Mouse (Mus musculus): ENCODE data around the gene Rab31.

Rab31 gene

GRCm38 (mm10) chr17:65703527-65704391 lies 68.8 kb downstream of the Rab31 start:
- no peak for DNase-seq (ENCODE audit: low read depth)

- DNase-seq (ENCODE audit: low read depth): no peak
Measured at GRCm38 (mm10) chr17:65701797-65702566, 70.6 kb downstream of the Rab31 start.

GRCm38 (mm10) chr17:65701356-65701755 lies 71.2 kb downstream of the Rab31 start:
- no peak for DNase-seq (ENCODE audit: low read depth)

GRCm38 (mm10) chr17:65700060-65700459 lies 72.5 kb downstream of the Rab31 start:
- DNase-seq (ENCODE audit: low read depth): no peak

GRCm38 (mm10) chr17:65697791-65698463 lies 74.6 kb downstream of the Rab31 start:
- DNase-seq (ENCODE audit: low read depth): no peak

DNA sequence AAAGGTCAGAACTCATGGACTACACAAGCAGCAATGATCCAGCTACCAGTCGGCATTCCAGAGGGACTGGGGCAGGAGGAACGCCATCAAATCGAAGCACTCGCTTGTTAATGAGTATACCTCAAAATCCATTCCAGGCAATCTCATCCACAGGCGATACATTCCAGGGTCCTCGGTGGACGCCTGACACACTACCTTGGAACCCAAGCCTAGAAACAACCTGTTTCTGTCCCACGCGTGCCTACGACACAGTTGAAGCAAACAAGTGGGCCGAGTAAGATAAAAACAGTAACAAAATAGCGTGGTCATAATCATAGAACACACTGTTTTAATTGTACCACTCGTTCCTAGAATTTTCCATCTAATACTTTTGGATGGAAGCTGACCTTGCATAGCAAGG lies 75.6 kb downstream of the Rab31 start:
- no peak for DNase-seq (ENCODE audit: low read depth)

DNA sequence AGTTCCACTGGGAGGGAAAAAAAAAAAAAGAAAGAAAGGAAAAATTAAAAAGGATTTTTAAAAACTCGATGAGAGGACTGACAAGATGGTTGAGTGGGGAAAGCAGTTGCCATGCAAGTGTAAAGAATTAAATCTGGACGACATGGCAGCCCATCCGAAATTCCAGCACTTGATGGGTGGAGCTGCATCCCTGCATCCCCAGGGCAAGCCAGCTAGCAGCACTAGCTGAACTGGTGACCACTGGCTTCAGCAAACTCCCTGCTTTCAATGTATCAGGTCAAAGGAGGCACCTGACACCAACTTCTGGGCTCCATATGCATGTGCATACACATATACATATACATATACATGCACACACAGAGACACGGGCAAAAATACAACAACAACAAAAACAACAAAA lies 80.3 kb downstream of the Rab31 start:
- DNase-seq (ENCODE audit: low read depth): no peak

- DNase-seq (ENCODE audit: low read depth): no peak
Measured at GRCm38 (mm10) chr17:65683731-65684130, 88.8 kb downstream of the Rab31 start.

GRCm38 (mm10) chr17:65683316-65683715 lies 89.2 kb downstream of the Rab31 start:
- no peak for DNase-seq (ENCODE audit: low read depth)

DNA sequence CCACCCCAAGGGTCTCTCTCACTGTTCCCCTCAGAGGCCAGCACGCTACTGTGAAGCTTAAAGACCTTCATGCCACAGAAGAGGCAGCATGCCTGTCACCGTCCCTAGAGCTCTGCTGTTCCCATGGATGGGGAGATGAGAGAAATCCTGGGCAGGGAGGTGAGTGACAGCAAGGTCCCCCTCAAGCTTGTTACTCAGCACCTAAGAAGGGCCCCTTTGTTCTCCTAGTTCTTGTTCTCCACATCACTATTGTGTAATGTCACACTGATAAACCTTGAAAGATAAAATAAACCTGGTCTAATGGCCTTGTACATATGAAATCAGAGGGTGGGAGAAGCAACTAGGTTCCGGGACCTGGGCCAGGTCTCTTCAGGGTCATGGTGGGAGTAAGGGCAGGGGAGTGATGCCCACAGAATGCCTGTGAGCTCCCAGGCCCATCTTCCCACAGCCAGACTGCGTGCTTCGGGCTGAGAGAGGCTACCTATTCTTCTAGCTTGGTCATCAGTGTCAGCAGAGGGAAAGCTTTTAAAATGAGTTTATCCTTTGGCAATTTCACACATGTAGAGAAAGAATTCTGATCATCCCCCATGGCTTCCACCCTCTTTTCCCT lies 90.4 kb downstream of the Rab31 start:
- DNase-seq (ENCODE audit: low read depth): no peak

DNA sequence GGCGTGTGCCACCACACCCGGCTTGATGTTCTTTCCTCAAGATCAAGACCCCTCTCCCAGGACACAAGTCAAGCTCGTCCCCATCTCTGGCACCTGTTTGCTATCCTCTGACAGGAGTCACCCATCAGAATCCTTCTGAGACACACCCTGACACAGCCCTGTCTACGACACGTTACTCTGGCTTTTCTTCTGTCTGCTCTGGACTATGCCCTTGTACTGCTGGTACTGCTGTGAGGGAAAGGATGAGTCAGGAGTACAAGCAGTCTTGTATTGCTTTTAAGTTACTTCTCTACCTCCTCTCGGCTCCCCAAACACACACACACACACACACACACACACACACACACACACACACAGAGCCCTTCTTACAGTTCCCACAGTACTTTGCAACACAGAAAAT lies 91.0 kb downstream of the Rab31 start:
- no peak for DNase-seq (ENCODE audit: low read depth)

DNA sequence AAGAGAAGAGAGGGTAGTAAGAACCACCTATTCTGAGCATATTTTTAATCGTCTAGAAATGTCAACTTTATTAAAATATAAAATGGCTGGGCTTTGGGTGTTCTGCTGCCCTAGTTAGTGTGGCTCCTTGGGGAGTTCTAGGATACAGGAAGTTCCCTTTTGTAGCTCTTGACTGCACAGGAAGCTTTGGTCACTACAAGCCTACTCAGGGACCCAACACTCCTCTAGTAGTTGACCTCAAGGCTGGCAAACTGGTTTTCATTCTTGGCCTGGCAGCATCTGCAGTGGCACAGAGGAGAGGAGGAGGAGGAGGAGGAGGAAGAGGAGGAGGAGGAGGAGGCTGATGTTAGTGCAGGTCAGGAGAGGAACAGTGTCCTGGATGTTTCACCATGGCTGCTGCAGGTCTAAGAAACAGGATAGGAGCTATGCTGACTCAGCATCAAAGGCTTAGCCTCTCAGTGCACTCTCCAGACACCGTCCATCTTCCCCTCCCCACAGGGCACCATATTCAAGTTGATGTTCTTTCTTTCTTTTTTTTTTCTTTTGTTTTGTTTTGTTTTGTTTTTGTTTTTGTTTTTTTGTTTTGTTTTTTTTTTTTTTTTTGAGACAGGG lies 91.6 kb downstream of the Rab31 start:
- no peak for DNase-seq (ENCODE audit: low read depth)

- DNase-seq (ENCODE audit: low read depth): no peak
Measured at GRCm38 (mm10) chr17:65679806-65680446, 92.6 kb downstream of the Rab31 start.

DNA sequence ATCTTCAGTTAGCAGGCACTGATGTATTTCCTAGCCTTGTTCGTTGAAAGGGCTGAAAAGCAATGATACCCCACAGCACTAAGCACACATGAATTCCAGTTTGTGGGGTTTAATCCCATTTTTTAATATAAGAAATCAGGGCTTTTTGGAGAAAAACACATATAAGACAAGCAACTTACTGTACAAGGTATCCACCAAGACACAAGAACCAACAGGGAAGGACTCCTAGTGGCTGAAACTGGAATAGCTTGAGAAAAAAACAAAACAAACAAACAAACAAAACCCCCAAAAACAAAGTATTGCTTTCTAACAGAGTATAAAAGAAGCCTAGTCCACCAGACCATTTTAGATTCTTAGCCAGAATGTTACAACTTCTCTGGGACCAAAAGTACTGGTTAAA lies 94.8 kb downstream of the Rab31 start:
- peak; percentile 55 for DNase-seq (ENCODE audit: low read depth)

DNA sequence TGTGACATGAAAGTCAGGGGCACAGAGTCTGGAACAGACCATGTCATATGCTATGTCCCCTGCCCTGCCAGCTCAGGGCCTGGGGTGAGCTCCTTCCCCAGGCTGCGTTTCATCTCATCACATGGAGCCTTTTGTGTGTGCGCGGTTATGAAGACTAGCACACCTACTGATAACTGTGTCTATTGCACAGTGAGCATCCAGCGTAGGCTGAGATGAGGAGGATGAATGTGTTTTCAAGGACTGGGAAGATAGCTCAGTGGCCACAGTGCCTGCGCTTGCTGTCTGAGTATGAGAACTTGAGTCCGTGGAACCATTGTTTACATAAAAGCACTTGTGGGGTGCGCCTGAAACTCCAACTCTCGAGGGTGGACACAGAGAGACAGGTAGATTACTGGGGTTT lies 96.0 kb downstream of the Rab31 start:
- DNase-seq (ENCODE audit: low read depth): no peak

DNA sequence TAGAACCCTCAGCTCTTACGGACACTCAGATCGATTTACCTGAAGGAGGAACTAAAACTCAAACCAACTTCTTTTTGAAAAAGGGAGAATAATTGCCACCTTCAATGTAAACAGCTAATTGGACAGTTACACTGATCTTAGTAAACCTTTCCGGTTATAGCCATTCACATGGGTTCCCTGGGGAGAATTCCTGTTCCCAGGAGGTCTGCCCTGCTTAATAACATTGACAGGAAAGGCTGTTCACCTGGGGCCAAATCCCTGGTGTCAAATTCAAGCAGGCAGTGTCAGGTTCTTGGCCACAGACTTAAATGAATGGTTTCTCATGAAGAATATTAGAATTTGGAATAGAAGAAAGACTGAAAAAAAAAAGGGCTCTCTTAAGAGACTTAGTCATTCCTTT lies 96.6 kb downstream of the Rab31 start:
- no peak for DNase-seq (ENCODE audit: low read depth)

DNA sequence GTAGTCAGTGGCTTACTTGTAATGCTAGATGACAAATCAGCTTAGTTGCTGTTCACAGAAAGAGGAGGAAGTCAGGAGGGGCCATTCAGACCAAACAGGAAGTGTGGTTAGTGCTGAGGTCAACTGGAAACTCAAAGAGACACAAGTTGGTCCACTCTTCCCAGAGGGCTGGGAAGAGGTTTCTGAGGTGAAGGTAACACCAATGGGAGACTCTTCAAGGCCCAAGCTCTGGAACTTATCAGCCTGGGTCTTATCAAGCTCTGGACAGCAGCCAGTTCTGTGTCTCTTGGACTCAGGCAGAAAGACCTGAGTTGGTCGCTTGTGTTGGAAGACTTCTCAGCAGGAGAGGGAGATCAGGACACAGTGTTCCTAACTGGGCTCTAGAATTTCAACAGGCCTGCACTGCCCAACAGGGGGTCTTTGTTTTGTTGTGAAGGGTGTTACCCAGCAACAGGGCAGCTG lies 97.8 kb downstream of the Rab31 start:
- peak; percentile 28 for DNase-seq (ENCODE audit: low read depth)

GRCm38 (mm10) chr17:65672926-65673325 lies 99.6 kb downstream of the Rab31 start:
- no peak for DNase-seq (ENCODE audit: low read depth)

- no peak for DNase-seq (ENCODE audit: low read depth)
Measured at GRCm38 (mm10) chr17:65669061-65669460, 103.5 kb downstream of the Rab31 start.

GRCm38 (mm10) chr17:65667792-65668191 lies 104.8 kb downstream of the Rab31 start:
- no peak for DNase-seq (ENCODE audit: low read depth)
